Mouse (Mus musculus): ENCODE data around the gene Ubap1l.
A peak's percentile ranks its signal among the peaks of the same experiment; 100 is the strongest.

Ubap1l gene

DNA sequence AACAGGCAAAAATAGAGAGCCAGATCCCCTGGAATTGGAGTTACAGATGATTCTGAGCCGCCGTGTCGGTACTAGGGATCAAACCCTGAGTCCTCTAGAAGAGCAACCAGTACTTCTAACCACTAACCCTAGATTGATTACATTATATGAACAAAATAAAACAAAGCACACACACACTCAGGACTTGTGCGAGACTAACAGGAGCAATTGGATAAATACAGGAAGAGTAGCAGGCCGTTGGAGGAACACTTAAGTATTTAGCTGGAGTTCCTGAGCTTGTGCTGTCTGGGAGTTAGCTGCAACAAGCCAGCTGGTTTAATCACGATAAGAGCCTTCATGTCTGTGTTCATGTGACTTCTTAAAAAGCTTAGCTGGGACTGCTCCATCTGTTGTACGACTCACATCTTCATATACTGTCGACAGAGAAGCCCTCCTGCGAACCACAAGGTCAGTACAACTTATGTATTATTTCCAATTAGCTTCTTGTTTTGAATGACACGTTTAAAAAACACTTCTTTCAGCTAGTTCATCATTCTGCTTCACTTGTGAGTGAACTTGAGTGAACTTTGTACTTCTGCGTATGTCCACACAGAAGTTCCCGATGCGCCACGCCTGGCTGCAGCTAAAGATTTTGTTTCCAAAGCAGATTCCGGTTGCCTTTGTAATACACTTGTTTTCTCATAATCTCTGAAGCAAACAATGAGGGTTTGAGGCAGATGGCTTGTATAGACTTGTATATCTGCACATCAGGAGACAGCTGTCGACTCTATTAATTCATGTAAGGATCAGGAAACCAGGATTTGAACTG, at the start of gene Ubap1l:
Ubap1l (plus strand) TSS at position 401 of the 808 bp plus-strand sequence.
- DNase-seq: no peak

DNA sequence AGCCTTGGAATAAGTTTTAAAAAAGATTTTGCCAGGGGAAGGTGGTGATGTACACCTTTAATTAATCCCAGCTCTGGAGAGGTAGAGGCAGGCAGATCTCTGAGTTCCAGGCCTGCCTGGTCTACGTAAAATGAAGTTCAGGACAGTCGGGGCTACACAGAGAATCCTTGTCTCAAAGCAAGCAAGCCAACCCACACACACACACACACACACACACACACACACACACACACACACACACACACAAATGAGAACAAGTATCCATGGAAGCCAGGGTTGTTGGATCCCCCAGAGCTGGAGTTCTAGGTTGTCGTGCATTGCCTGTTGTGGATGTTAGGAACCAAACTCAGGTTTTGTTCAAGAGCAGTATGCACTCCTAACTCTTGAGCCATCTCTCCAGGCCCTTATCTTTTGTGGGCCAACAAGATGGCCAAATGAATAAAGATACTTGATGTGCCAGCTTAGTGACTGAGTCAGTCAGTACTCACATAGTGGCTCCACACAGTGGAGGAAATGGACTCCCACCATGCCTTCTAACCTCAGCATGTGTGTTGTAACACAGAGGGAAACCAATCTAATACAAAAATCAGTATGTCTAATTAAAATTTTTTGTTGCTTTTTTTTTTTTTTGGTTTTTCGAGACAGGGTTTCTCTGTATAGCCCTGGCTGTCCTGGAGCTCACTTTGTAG, 48.0 kb upstream of the Ubap1l start:
- no peak for DNase-seq

DNA sequence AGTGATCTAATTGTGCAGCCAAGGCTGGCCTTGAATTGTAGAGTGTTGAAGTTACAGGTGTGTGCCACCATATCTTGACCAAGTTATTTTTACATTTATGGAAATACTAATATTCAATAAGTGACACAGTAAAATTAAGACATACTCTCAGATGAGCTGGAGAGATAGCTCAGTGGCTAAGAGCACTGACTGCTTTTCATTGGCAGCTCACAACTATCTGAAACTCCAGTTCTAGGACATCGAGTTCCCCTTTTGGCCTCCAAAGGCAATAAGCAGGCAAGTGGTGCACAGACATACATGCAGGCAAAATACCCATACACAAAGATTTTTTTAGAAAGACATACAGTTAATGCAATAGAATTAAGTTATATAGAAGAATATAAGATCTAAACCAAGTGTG, 47.0 kb upstream of the Ubap1l start:
- no peak for DNase-seq

DNA sequence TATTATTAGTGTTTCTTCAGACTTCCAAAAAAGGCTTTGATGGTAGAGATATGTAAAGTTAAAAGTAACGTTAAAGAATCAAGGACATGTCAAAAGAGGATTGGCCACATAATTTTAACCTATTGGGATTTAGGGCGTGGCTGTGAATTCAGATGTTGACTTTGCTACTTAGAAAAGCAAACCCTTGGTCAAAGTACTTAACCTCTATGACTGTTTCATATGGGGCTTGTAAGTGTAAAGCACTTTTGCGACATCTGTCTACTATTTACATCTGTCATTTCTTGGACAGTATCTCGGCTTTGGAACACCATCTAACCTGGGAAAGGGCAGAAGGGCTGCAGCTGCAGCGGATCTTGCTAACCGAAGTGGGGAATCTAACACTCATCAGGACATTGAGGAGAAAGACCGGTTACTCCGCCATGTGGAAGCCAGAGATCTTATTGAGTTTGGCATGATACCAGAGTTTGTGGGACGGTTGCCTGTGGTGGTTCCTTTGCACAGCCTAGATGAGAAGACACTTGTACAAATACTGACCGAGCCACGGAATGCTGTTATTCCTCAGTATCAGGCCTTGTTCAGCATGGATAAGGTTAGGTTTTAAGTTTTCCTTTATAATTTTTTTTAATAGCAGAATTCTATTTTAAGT, 38.5 kb upstream of the Ubap1l start:
- no peak for DNase-seq

DNA sequence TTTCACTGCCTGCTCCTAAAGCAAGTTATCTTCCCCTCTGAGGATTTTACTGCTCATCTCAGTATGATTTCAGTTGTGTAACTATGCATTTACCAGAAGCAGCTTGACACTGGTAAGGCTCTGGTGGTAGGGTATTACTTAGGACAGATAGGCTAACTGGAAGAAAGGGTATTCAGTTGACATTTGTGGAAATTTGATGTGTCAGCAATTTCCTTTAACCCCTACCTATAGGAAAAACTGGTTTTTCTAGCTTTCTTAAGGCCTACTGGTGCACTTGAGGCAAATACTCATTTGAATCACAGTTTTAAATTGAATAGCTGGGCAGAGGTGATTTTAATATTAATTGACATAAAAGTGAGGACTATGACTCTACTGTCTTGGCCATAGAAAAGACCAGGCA, 34.9 kb upstream of the Ubap1l start:
- DNase-seq: no peak

DNA sequence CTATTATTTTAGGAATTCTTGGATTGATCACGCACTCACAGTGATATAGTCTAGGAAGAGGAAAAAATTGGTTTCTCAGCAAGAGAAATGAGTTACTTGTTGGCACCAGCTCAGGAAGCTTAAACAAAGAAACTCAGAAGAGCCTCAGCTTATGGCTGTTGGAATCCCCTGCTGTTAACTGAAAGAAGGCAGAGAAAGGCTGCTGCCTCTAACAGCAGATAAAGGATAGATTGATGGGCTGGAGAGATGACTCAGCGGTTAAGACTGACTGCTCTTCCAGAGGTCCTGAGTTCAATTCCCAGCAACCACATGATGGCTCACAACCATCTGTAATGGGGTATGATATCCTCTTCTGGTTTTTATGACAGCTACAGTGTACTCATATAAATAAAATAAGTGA, 33.5 kb upstream of the Ubap1l start:
- no peak for DNase-seq

DNA sequence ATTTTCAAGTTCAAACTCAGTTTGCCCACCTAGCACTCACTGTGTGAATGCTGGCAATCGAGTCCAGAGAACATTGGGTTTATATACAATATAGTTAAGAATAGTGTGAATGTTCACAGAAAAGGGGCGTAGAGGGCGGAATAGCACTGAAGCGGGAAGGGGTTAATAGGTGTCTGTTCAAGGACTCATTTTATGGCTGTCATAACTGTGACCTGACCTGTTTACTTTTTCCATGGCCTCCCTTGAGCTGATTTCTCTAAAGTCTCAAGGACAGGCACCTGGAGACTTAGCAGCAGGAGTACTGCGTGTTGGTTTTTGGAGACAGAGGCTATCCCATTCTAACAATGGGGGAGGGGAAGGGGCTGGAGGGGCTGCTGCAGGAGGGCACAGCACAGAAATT, 26.9 kb upstream of the Ubap1l start:
- no peak for DNase-seq

DNA sequence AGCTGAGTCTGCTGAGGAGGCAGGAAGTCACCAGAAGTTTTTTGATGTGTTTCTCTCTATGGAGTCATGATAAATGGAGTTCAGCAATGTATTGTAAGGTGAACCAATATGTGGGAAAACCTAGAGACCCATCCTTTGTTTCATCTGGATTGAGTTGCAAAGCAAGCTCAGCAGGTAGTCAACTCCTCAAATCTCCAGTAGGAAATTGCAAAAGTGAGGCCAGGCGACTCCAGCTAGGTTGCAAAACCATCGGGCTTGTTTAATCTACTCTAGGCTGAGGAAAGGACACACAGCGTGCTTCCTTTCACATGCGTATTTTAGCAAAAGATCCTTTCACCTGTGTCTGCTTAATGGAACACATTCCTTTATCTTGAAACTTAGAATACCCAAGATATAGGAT, 21.7 kb upstream of the Ubap1l start:
- DNase-seq: no peak

DNA sequence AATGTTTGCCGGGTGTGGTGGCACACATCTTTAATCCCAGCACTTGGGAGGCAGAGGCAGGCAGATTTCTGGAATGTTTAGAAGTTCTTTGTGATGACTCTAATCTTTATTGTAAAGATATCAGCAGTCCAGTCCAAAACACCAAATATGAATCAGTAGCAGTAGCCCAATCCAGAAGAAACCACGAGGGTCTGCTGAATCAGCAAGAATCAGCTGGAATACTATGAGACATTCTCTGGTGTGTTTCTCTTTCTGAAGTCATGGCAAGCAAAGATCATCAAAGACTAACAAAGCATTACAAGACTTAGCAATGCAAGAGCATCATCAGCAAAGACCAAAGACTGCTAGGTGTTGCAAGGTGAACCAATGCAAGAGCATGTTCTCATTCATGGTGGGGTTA, 20.4 kb upstream of the Ubap1l start:
- DNase-seq: no peak

DNA sequence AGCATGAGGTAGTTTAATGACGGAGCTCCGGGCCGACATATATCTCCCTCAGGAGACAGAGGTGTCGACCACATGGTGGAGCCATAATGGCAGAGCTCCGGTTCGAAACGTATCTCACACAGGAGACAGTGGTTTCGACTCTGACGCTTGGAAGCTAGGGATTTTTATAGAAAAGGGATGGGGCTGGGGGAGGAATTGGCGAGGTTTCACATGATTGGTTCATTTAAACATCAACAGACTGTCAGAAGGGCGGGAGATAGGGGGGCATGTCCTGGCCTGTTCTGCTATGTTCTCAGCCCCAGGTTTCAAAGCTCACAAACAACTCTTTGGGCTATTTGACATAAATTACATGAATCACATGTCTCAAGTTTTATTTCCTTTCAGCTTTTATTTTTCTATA, 15.4 kb upstream of the Ubap1l start:
- peak; percentile 22 for DNase-seq

DNA sequence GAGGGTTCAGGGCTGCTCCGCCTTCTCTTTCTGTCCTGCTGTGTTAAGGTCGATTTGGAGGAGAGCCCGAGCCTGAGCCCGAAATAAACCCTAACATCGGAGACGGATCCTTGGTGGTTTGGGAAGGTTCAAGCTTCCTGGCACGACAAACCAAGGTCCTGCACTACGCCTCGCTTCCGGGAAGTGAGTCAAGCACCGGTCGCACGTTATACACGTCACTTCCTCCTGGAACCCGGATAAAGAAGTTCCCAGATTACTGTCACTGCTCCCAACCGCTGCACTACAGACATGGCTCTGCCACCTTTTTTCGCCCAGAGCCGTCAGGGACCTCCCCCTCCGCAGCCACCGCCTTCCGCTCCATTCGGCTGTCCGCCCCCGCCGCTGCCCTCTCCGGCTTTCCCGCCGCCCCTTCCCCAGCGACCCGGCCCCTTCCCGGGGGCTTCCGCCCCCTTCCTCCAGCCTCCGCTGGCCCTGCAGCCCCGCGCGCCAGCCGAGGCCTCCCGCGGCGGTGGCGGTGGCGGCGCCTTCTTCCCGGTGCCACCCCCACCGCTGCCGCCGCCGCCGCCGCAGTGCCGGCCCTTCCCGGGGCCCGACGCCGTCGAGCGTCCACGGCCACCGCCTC, 14.9 kb upstream of the Ubap1l start, which contains the start of gene Pdcd7:
Pdcd7 (plus strand) TSS at position 251 of the 622 bp plus-strand sequence.
- DNase-seq: peak; percentile 95

DNA sequence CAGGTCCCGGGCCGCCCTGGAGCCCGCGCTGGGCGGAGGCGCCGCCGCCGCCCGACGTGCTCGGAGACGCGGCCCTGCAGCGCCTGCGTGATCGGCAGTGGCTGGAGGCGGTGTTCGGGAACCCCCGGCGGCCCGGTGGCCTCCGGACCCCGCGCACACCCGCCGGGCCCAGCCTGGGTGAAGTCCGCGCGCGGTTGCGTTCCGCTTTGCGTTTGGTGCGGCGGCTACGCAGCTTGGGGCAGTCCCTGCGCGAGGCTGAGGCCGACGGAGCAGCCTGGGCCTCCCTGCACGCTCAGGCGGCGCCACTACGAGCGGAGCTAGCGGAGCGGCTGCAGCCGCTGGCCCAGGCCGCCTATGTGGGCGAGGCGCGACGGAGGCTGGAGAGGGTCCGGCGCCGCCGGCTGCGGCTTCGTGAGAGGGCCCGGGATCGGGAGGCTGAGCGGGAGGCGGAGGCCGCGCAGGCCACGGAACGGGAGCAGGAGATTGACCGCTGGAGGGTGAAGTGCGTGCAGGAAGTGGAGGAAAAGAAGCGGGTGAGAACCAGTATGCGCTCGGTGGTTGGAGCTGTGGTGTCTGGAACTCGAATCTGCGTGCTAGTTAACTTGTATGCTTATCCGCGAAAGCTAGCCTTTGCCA, 14.2 kb upstream of the Ubap1l start:
- peak; percentile 46 for DNase-seq

DNA sequence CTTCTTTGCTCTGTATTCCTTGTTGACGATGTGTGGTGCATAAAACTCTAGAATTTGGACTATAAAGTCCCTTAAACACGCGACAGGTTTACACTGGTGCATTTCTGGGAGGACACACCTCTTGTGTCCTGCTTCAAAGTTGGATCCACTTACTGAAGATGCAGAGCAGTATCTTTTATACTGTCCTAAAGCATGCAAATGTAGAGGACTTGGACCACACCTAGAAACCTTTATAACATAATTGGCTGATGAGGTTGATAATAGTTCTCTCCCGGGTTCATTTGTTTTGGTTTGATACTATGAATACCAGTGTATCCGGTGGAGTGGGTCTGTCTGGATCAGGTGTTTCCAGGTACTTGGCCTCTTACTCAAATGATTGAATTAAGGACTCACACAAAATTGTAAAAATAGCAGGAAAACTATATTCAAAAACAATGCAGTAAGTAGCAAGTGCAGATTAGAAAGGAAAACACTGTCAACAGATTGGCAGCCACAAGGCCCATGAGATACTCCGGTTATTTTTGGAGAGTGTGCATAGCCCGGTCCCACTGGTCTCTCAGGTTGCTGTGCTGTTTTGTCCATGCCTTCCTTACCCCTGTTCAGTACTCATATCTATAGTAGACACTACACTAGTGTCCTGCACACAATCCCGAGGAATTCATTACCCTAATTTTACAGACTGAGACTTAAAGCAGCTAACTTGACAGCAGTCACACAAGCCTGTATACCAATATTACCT, 13.6 kb upstream of the Ubap1l start:
- no peak for DNase-seq

DNA sequence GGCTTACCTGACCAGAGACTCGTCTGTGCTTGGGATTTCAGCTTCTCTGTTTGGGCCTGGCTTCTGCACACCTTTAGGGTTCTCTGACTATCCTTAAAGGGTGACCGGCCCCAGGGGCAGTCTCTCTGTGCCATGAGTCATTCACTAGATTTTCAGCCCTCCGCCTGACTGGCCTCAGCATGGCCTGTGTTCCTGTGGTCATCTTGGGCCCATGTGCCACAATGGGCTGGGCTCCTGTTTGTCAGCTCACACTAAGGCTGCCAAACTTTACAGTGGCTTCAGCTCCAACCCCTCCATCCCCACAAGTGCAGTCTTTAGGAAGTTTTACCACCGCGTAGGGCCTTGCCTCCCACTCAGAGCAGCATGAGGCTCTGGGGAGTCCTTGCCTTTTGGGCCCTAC, 7.6 kb upstream of the Ubap1l start:
- no peak for DNase-seq

DNA sequence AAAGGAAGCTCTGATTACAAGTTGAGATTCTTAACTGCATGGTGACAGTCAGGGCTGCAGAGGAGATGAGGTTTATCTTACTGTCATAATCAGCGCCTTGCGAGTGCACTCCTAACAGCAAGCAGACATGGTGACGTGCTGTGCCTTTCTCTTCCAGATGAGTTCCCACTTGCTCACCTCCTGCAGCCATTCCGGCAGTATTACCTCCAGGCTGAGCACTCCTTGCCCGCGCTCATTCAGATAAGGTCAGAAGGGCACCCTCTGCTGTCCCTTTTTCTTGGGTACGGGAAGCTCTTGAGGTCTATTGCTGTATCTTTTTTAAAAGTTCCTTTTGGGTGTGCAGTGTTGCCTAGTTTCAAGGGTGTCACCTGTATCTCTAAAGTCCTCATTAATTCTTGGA, 4.3 kb upstream of the Ubap1l start:
- DNase-seq: no peak

DNA sequence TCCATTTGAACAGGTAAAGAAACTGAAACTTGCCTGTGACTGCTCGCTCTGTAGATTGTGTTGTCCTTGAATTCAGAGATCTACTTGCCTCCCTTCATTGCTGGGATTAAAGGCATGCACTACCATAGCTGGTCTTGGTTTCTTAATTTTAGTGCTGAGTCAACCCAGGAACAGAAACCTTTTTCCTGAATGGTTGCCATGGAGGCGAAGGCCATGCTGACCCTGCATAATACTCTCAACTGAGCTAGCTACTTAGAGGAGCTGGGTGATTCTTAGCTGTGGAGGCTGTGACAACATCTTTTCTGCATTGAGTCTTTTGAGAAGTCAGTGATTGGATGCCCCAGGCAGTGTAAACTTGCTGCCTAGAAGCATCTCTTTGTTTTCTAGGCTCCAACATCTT, 3.9 kb upstream of the Ubap1l start:
- DNase-seq: no peak

DNA sequence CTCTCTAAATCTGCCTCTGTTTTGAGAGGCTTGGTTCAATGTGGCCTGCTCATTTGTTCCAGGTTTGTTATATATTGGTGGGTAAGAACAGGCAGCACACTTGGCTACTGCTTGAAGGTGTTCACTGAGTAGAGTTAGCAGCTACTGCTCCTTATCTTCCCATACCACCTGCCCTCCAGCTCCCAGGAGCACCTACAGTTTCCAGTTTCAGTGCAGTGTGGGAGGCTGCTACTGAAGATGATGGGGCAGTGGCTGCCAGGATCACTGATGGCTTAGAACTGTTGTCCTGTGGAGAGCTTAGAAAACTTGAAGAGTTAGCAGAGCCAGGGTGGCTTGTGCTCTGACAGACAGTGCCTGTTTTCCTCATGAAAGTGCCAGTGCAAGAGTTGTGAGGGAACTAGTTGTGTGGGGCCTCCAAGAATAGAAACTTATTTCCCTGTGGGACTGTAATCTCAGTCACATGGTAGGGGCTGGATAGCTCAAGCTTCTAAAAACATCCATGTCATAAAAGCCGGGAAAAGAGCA, 1.8 kb upstream of the Ubap1l start:
- no peak for DNase-seq

DNA sequence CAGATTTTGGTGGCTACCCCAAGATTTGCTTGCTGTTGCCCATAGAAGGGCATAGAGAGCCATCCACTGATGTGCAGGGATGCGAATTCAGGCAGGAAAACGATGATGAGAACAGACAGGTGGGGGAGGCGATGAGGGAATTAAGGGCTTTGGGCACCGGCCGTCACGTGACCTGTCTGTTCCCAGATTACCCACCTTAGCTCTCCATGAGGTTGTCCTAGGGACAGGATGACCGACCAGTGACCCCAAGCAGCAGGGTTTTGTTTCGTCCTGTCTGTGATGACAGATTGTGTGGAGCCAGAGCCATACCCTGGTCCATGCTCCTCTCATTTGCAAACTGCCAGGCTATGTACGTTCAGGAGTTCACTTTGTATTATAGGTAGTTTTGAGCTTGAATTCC, 2.8 kb downstream of the Ubap1l start:
- no peak for DNase-seq

DNA sequence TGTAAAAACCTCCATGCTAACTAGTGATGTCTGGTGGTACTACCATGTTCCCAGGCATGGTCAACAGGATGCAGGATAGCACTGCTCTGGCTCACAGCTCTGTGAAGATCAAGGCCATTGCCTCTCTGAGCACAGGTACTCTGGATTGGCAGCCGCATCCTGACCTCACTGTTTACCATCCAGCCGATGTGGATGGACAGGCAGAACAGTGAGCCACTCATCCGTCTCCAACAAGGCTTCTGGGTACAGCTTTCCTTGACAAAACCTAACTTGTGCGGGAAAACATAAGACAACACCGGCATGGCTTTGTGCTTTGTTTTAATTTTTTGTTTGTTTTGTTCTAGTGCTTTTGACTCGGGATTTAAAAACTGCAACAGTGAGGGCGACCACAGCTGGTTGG, 4.9 kb downstream of the Ubap1l start:
- DNase-seq: no peak

DNA sequence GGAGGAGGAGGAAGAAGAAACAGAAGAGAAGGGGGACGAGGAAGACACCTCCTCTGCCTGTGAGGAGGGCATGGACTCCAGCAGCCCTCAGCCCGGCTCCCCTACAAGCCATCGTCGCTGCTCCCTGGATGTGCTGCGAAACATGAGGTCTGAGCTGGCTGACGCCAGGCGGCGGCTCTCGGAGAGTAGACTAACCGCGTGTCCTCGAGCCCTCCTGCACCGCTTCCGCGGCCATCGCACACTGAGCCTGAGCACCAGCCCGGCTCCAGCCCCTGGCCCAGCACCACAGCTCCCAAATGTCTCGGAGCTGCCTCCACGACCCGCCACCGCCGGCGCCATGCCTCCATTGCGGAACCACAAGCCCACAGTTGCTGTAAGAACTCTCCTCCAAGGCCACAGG, 10.9 kb downstream of the Ubap1l start:
- no peak for DNase-seq

DNA sequence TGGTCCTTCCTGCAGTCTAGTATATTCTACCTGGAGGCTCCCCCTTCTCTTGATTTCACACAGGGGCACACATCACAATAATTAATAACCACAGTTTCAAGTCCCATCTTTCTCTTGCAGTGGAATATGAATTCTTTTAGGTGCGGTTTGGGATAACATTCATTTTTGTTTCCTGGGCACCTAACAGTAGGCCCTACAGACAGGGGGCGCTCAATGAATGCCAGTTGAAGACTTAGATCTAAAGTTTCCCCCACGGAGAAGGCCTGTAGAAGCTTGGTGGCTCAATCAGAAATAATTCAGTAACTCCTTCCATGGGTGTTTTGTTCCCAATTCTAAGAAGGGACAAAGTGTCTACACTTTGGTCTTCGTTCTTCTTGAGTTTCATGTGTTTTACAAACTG, 11.6 kb downstream of the Ubap1l start:
- DNase-seq: no peak
